Mouse (Mus musculus): ENCODE measurements around the gene Vwde. TPM values are rescaled to one million over a fixed set of nuclear protein-coding genes. Genes with fewer than 3 reads are reported as not detected.

Gene Vwde
- not detected in 2 replicates for polyA plus RNA-seq (2012; rRNA removed)

- no peak for DNase-seq (ENCODE audit: low spot score)
Measured at GRCm38 (mm10) chr6:13224596-13225227, at the start of gene Vwde. Vwde (minus strand) TSS chr6:13224965.

GRCm38 (mm10) chr6:13255341-13255740 lies 30.6 kb upstream of the Vwde start:
- DNase-seq (ENCODE audit: low spot score), result no peak

GRCm38 (mm10) chr6:13248317-13248969 lies 23.7 kb upstream of the Vwde start:
- no peak for DNase-seq (ENCODE audit: low spot score)

- no peak for DNase-seq (ENCODE audit: low spot score)
Measured at GRCm38 (mm10) chr6:13206157-13206556, 18.6 kb downstream of the Vwde start.

GRCm38 (mm10) chr6:13197486-13197885 lies 27.3 kb downstream of the Vwde start:
- DNase-seq (ENCODE audit: low spot score), result no peak

GRCm38 (mm10) chr6:13186836-13187235 lies 37.9 kb downstream of the Vwde start:
- DNase-seq (ENCODE audit: low spot score), result no peak

- DNase-seq (ENCODE audit: low spot score), result no peak
Measured at GRCm38 (mm10) chr6:13180061-13180460, 44.7 kb downstream of the Vwde start.

GRCm38 (mm10) chr6:13169459-13170150 lies 55.2 kb downstream of the Vwde start:
- no peak for DNase-seq (ENCODE audit: low spot score)

GRCm38 (mm10) chr6:13166240-13166937 lies 58.4 kb downstream of the Vwde start:
- DNase-seq (ENCODE audit: low spot score), result no peak

- DNase-seq (ENCODE audit: low spot score), result no peak
Measured at GRCm38 (mm10) chr6:13159437-13159836, 65.3 kb downstream of the Vwde start.

- DNase-seq (ENCODE audit: low spot score), result no peak
Measured at GRCm38 (mm10) chr6:13153888-13154697, 70.7 kb downstream of the Vwde start.

GRCm38 (mm10) chr6:13152062-13152640 lies 72.6 kb downstream of the Vwde start:
- no peak for DNase-seq (ENCODE audit: low spot score)

- DNase-seq (ENCODE audit: low spot score), result no peak
Measured at GRCm38 (mm10) chr6:13137255-13137654, 87.5 kb downstream of the Vwde start.

GRCm38 (mm10) chr6:13108662-13109061 lies 116.1 kb downstream of the Vwde start:
- DNase-seq (ENCODE audit: low spot score), result no peak

Other genes with a start within 250 kb of the Vwde start
- 38.4 and 51.5 TPM in 2 replicates for gene Tmem106b, start 155.2 kb downstream of the Vwde start, polyA plus RNA-seq (2012; rRNA removed)